Mouse (Mus musculus): Measurements from ENCODE around the gene Dmc1. TPM values are rescaled to one million over a fixed set of nuclear protein-coding genes. Genes with fewer than 3 reads are reported as not detected.
A peak's percentile ranks its signal among the peaks of the same experiment; 100 is the strongest.

Dmc1 gene
- polyA plus RNA-seq, 1 experiment from 2014 or later = 0.94 TPM

GRCm38 (mm10) chr15:79545921-79546399 lies 58.9 kb downstream of the Dmc1 start:
- Histone ChIP-seq H3K27me3 (replicated peaks; ENCODE audit: control insufficient read depth, insufficient read depth, low read length) (no peaks in the 10 kb centered on the region), H3K4me3 (replicated peaks; ENCODE audit: low read length) (peak overlapping the region; percentile 91), H3K27ac (ENCODE audit: low read length) (peak overlapping the region; percentile 98), H3K9me3 (ENCODE audit: control insufficient read depth, low read length) (no peaks in the 10 kb centered on the region), H3K36me3 (ENCODE audit: control insufficient read depth, insufficient read depth) (peaks cover 24% of the 10 kb centered on the region), H3K9ac (replicated peaks; ENCODE audit: low read depth, low read length) (peak overlapping the region; percentile 98), H3K4me2 (ENCODE audit: low read length) (peak overlapping the region; percentile 90), H3K4me1 (replicated peaks; ENCODE audit: control insufficient read depth, insufficient read depth, low read length) (peaks cover 24% of the 10 kb centered on the region)
- peak; percentile 63 for ATAC-seq
- WGBS = under 1% methylated on average over 51 of the region's 52 CpGs

GRCm38 (mm10) chr15:79545496-79545895 lies 59.4 kb downstream of the Dmc1 start:
- 2% methylated on average over 3 of the region's 3 CpGs for WGBS

GRCm38 (mm10) chr15:79543968-79544367 lies 60.9 kb downstream of the Dmc1 start:
- Histone ChIP-seq H3K27me3 (replicated peaks; ENCODE audit: control insufficient read depth, insufficient read depth, low read length) (no peaks in the 10 kb centered on the region), H3K9ac (replicated peaks; ENCODE audit: low read depth, low read length) (no peak overlapping the region), H3K4me1 (replicated peaks; ENCODE audit: control insufficient read depth, insufficient read depth, low read length) (peaks cover 24% of the 10 kb centered on the region), H3K9me3 (ENCODE audit: control insufficient read depth, low read length) (no peaks in the 10 kb centered on the region), H3K36me3 (ENCODE audit: control insufficient read depth, insufficient read depth) (peaks cover 41% of the 10 kb centered on the region), H3K27ac (ENCODE audit: low read length) (no peak overlapping the region), H3K4me3 (replicated peaks; ENCODE audit: low read length) (0 out of 2 replicates have a peak overlapping the region, but pooled peaks have one; percentile 0), H3K4me2 (ENCODE audit: low read length) (peak overlapping the region; percentile 90)
- ATAC-seq = no peak
- WGBS = 93% methylated on average over 3 of the region's 3 CpGs

More at GRCm38 (mm10) chr15:79545496-79545895, 59.4 kb downstream of the Dmc1 start:
- H3K4me2 ChIP-seq (ENCODE audit: low read length) = peak overlapping the region; percentile 90
- H3K9me3 ChIP-seq (ENCODE audit: control insufficient read depth, low read length) = no peaks in the 10 kb centered on the region
- peak overlapping the region; percentile 91 for H3K4me3 ChIP-seq (replicated peaks; ENCODE audit: low read length)
- ATAC-seq = no peak
- no peaks in the 10 kb centered on the region for H3K27me3 ChIP-seq (replicated peaks; ENCODE audit: control insufficient read depth, insufficient read depth, low read length)
- peaks cover 29% of the 10 kb centered on the region for H3K36me3 ChIP-seq (ENCODE audit: control insufficient read depth, insufficient read depth)
- peak overlapping the region; percentile 98 for H3K9ac ChIP-seq (replicated peaks; ENCODE audit: low read depth, low read length)
- H3K27ac ChIP-seq (ENCODE audit: low read length) = peak overlapping the region; percentile 98
- H3K4me1 ChIP-seq (replicated peaks; ENCODE audit: control insufficient read depth, insufficient read depth, low read length) = peaks cover 24% of the 10 kb centered on the region

- Histone ChIP-seq H3K36me3 (ENCODE audit: control insufficient read depth, insufficient read depth) (peaks cover 76% of the 10 kb centered on the region), H3K27me3 (replicated peaks; ENCODE audit: control insufficient read depth, insufficient read depth, low read length) (no peaks in the 10 kb centered on the region), H3K9ac (replicated peaks; ENCODE audit: low read depth, low read length) (no peak overlapping the region), H3K27ac (ENCODE audit: low read length) (no peak overlapping the region), H3K9me3 (ENCODE audit: control insufficient read depth, low read length) (no peaks in the 10 kb centered on the region), H3K4me3 (replicated peaks; ENCODE audit: low read length) (no peak overlapping the region), H3K4me2 (ENCODE audit: low read length) (no peak overlapping the region), H3K4me1 (replicated peaks; ENCODE audit: control insufficient read depth, insufficient read depth, low read length) (no peaks in the 10 kb centered on the region)
- ATAC-seq = no peak
- 93% methylated on average over 3 of the region's 3 CpGs for WGBS
These were observed 71.1 kb downstream of the Dmc1 start for GRCm38 (mm10) chr15:79533796-79534195.

GRCm38 (mm10) chr15:79529935-79530334 lies 75.0 kb downstream of the Dmc1 start:
- no peak overlapping the region for H3K27ac ChIP-seq (ENCODE audit: low read length)
- no peaks in the 10 kb centered on the region for H3K27me3 ChIP-seq (replicated peaks; ENCODE audit: control insufficient read depth, insufficient read depth, low read length)
- no peaks in the 10 kb centered on the region for H3K9me3 ChIP-seq (ENCODE audit: control insufficient read depth, low read length)
- no peak overlapping the region for H3K4me3 ChIP-seq (replicated peaks; ENCODE audit: low read length)
- 85% methylated on average over 7 of the region's 7 CpGs for WGBS
- no peaks in the 10 kb centered on the region for H3K4me1 ChIP-seq (replicated peaks; ENCODE audit: control insufficient read depth, insufficient read depth, low read length)
- H3K36me3 ChIP-seq (ENCODE audit: control insufficient read depth, insufficient read depth) = peaks cover 68% of the 10 kb centered on the region
- no peak for ATAC-seq
- H3K4me2 ChIP-seq (ENCODE audit: low read length) = no peak overlapping the region
- no peak overlapping the region for H3K9ac ChIP-seq (replicated peaks; ENCODE audit: low read depth, low read length)

- Histone ChIP-seq H3K27me3 (replicated peaks; ENCODE audit: control insufficient read depth, insufficient read depth, low read length) (no peaks in the 10 kb centered on the region), H3K27ac (ENCODE audit: low read length) (peak overlapping the region; percentile 14; the same call in 1 of the 2 replicates), H3K36me3 (ENCODE audit: control insufficient read depth, insufficient read depth) (peaks cover 57% of the 10 kb centered on the region), H3K9me3 (ENCODE audit: control insufficient read depth, low read length) (no peaks in the 10 kb centered on the region), H3K4me2 (ENCODE audit: low read length) (no peak overlapping the region), H3K9ac (replicated peaks; ENCODE audit: low read depth, low read length) (no peak overlapping the region), H3K4me3 (replicated peaks; ENCODE audit: low read length) (no peak overlapping the region), H3K4me1 (replicated peaks; ENCODE audit: control insufficient read depth, insufficient read depth, low read length) (no peaks in the 10 kb centered on the region)
- ATAC-seq = no peak
- 74% methylated on average over 5 of the region's 5 CpGs for WGBS
These were observed 76.8 kb downstream of the Dmc1 start for GRCm38 (mm10) chr15:79527991-79528639.

GRCm38 (mm10) chr15:79527192-79527591 lies 77.7 kb downstream of the Dmc1 start:
- no peaks in the 10 kb centered on the region for H3K4me1 ChIP-seq (replicated peaks; ENCODE audit: control insufficient read depth, insufficient read depth, low read length)
- no peak overlapping the region for H3K4me2 ChIP-seq (ENCODE audit: low read length)
- no peak overlapping the region for H3K9ac ChIP-seq (replicated peaks; ENCODE audit: low read depth, low read length)
- no peak overlapping the region for H3K27ac ChIP-seq (ENCODE audit: low read length)
- H3K27me3 ChIP-seq (replicated peaks; ENCODE audit: control insufficient read depth, insufficient read depth, low read length) = no peaks in the 10 kb centered on the region
- no peak for ATAC-seq
- no peaks in the 10 kb centered on the region for H3K9me3 ChIP-seq (ENCODE audit: control insufficient read depth, low read length)
- 87% methylated on average over 4 of the region's 4 CpGs for WGBS
- H3K4me3 ChIP-seq (replicated peaks; ENCODE audit: low read length) = no peak overlapping the region
- peaks cover 49% of the 10 kb centered on the region for H3K36me3 ChIP-seq (ENCODE audit: control insufficient read depth, insufficient read depth)

- Histone ChIP-seq H3K9ac (replicated peaks; ENCODE audit: low read depth, low read length) (no peak overlapping the region), H3K27ac (ENCODE audit: low read length) (no peak overlapping the region), H3K4me1 (replicated peaks; ENCODE audit: control insufficient read depth, insufficient read depth, low read length) (no peaks in the 10 kb centered on the region), H3K4me3 (replicated peaks; ENCODE audit: low read length) (no peak overlapping the region), H3K9me3 (ENCODE audit: control insufficient read depth, low read length) (no peaks in the 10 kb centered on the region), H3K4me2 (ENCODE audit: low read length) (no peak overlapping the region), H3K36me3 (ENCODE audit: control insufficient read depth, insufficient read depth) (peaks cover 41% of the 10 kb centered on the region), H3K27me3 (replicated peaks; ENCODE audit: control insufficient read depth, insufficient read depth, low read length) (no peaks in the 10 kb centered on the region)
- 70% methylated on average over 9 of the region's 9 CpGs for WGBS
- ATAC-seq = peak; percentile 22; the same call in 1 of the 2 replicates
These were observed 78.7 kb downstream of the Dmc1 start for GRCm38 (mm10) chr15:79525979-79526768.

GRCm38 (mm10) chr15:79525564-79525963 lies 79.3 kb downstream of the Dmc1 start:
- H3K36me3 ChIP-seq (ENCODE audit: control insufficient read depth, insufficient read depth) = peaks cover 38% of the 10 kb centered on the region

More at GRCm38 (mm10) chr15:79525564-79525963, 79.3 kb downstream of the Dmc1 start:
- H3K4me2 ChIP-seq (ENCODE audit: low read length) = no peak overlapping the region
- H3K9me3 ChIP-seq (ENCODE audit: control insufficient read depth, low read length) = no peaks in the 10 kb centered on the region
- no peak for ATAC-seq
- no peak overlapping the region for H3K27ac ChIP-seq (ENCODE audit: low read length)
- no peak overlapping the region for H3K9ac ChIP-seq (replicated peaks; ENCODE audit: low read depth, low read length)
- H3K4me1 ChIP-seq (replicated peaks; ENCODE audit: control insufficient read depth, insufficient read depth, low read length) = no peaks in the 10 kb centered on the region
- 83% methylated on average over 5 of the region's 5 CpGs for WGBS
- no peak overlapping the region for H3K4me3 ChIP-seq (replicated peaks; ENCODE audit: low read length)
- no peaks in the 10 kb centered on the region for H3K27me3 ChIP-seq (replicated peaks; ENCODE audit: control insufficient read depth, insufficient read depth, low read length)

Data from forebrain, embryonic 16.5 days (tissue).